Comparison of ENCODE assay signal across 11 mouse cellular contexts in genomic region chr7:27489270-27489869, GRCm38 (mm10). TPM values are rescaled to one million over a fixed set of nuclear protein-coding genes. Genes with fewer than 3 reads are reported as not detected.
A peak's percentile ranks its signal among the peaks of the same experiment; 100 is the strongest.
DNase-seq lines count a peak whose midpoint lies in the region; ATAC-seq and TF ChIP-seq lines count a peak whose summit lies in the region.
"Had no signal": no experiment of that assay in that cellular context is flagged by ENCODE, and none has a peak within 500 bp of the region (broad histone marks: within the 10 kb centered on the region; RNA-seq: fewer than 3 reads in every experiment).

No protein-coding gene starts in this region.

- H3K27ac ChIP-seq in kidney, postnatal 0 days: peak overlapping the region; percentile 94
- H3K27ac ChIP-seq in MEL (ENCODE audit: control insufficient read depth, low read depth, low read length): peak overlapping the region; percentile 73; the same call in 1 of the 2 replicates
- H3K27ac ChIP-seq in liver, embryonic 12.5 days: peak overlapping the region; percentile 96

- H3K4me3 ChIP-seq in kidney, postnatal 0 days (replicated peaks; ENCODE audit: low read depth, low read length): no peak overlapping the region
- H3K4me3 ChIP-seq in MEL (ENCODE audit: control insufficient read depth in 1 of 2, insufficient read depth in 1 of 2, low read depth in 2 of 2, low read length in 2 of 2): no peak overlapping the region
- H3K4me3 ChIP-seq in liver, embryonic 12.5 days: no peak overlapping the region

- no peak for TF ChIP-seq RAD21 in MEL (IDR thresholded peaks at IDR 0.05; ENCODE audit: low read depth, low read length)

- H3K36me3 ChIP-seq in kidney, postnatal 0 days (ENCODE audit: insufficient read depth, low read length): 0 out of 2 replicates have a peak, but pooled peaks cover 5% of the 10 kb centered on the region
- peaks cover 0 to 27% of the 10 kb centered on the region in 2 experiments; a peak in 2 of 4 replicates for H3K36me3 ChIP-seq in MEL (ENCODE audit: control insufficient read depth in 1 of 2, insufficient read depth in 2 of 2, low read length in 2 of 2)
- peaks cover 15% of the 10 kb centered on the region for H3K36me3 ChIP-seq in liver, embryonic 12.5 days

- no peaks in the 10 kb centered on the region for H3K9me3 ChIP-seq in kidney, postnatal 0 days (replicated peaks; ENCODE audit: low read length)
- no peaks in the 10 kb centered on the region for H3K9me3 ChIP-seq in MEL (replicated peaks; ENCODE audit: insufficient read depth, low read length)
- no peaks in the 10 kb centered on the region for H3K9me3 ChIP-seq in liver, embryonic 12.5 days (replicated peaks)

- 90% methylated on average over 25 of the region's 25 CpGs for whole genome bisulfite sequencing in kidney, postnatal 0 days
- WGBS in liver, embryonic 12.5 days (ENCODE audit: insufficient replicate concordance): 90% methylated on average over 25 of the region's 25 CpGs

- TF ChIP-seq CTCF in kidney, postnatal 0 days (IDR thresholded peaks at IDR 0.05; ENCODE audit: low read depth): no peak
- TF ChIP-seq CTCF in MEL (IDR thresholded peaks at IDR 0.05 in 2 of 3, conservative IDR thresholded peaks at IDR 0.05 in 1 of 3; ENCODE audit: control insufficient read depth in 1 of 3, insufficient read depth in 1 of 3, low read depth in 2 of 3, low read length in 3 of 3, poor library complexity in 1 of 3, severe bottlenecking in 1 of 3): no peak

- no peaks in the 10 kb centered on the region for H3K27me3 ChIP-seq in kidney, postnatal 0 days (ENCODE audit: insufficient read depth, low read length)
- no peaks in the 10 kb centered on the region for H3K27me3 ChIP-seq in MEL (ENCODE audit: control insufficient read depth in 1 of 2, insufficient read depth in 2 of 2, low read length in 2 of 2)
- no peaks in the 10 kb centered on the region for H3K27me3 ChIP-seq in liver, embryonic 12.5 days (replicated peaks)

- DNase-seq in cerebellum, adult 9-11 months: peak; percentile 74
- DNase-seq in cerebellum, adult 8-10 months: no peak
- no peak for DNase-seq in kidney, postnatal 0 days (ENCODE audit: low spot score)
- no peak for DNase-seq in kidney, adult 9 months
- no peak for DNase-seq in MEL (ENCODE audit: low read depth, low spot score)
- no peak for DNase-seq in urinary bladder, postnatal 10 days (ENCODE audit: low spot score)
- DNase-seq in yolk sac, embryonic 10.5 days (ENCODE audit: low spot score): no peak
- DNase-seq: adrenal gland, postnatal 14 days; spleen, adult 18-20 months had no signal

- no peak for ATAC-seq in kidney, postnatal 0 days (replicated peaks; ENCODE audit: low FRiP score, low read depth)
- no peak for ATAC-seq in liver, embryonic 12.5 days

- H3K79me2 ChIP-seq in MEL (ENCODE audit: control insufficient read depth, insufficient read depth, low read length, poor library complexity): peaks cover 11% of the 10 kb centered on the region

- no peak overlapping the region for H3K9ac ChIP-seq in kidney, postnatal 0 days (ENCODE audit: low read depth, low read length)
- H3K9ac ChIP-seq in MEL (ENCODE audit: control insufficient read depth, low read depth, low read length, poor library complexity, severe bottlenecking): no peak overlapping the region
- H3K9ac ChIP-seq in liver, embryonic 12.5 days: peak overlapping the region; percentile 76

- peak overlapping the region; percentile 13; the same call in 1 of the 2 replicates for H3K4me2 ChIP-seq in kidney, postnatal 0 days (ENCODE audit: low read length)
- peak overlapping the region; percentile 94 for H3K4me2 ChIP-seq in liver, embryonic 12.5 days

- peaks cover 18% of the 10 kb centered on the region for H3K4me1 ChIP-seq in kidney, postnatal 0 days (replicated peaks; ENCODE audit: insufficient read depth, low read length)
- peaks cover 13 to 26% of the 10 kb centered on the region in 2 experiments for H3K4me1 ChIP-seq in MEL (ENCODE audit: control insufficient read depth in 1 of 2, insufficient read depth in 2 of 2, low read length in 2 of 2)
- peaks cover 80% of the 10 kb centered on the region for H3K4me1 ChIP-seq in liver, embryonic 12.5 days

- no peak for TF ChIP-seq EP300 in MEL (IDR thresholded peaks at IDR 0.05; ENCODE audit: low read depth in 1 of 2, low read length in 2 of 2)

- TF ChIP-seq POLR2A in MEL (IDR thresholded peaks at IDR 0.05; ENCODE audit: control insufficient read depth in 1 of 2, insufficient read depth in 1 of 2, low read depth in 1 of 2, low read length in 2 of 2, poor library complexity in 1 of 2): no peak

TF ChIP-seq in MEL, 35 proteins besides CTCF, POLR2A, EP300 and RAD21:
- TF ChIP-seq NELFE (IDR thresholded peaks at IDR 0.05; ENCODE audit: low read depth, low read length): no peak
- no peak for TF ChIP-seq GATA1 (IDR thresholded peaks at IDR 0.05; ENCODE audit: low read depth, low read length)
- TF ChIP-seq CHD2 (IDR thresholded peaks at IDR 0.05; ENCODE audit: low read length): no peak
- no peak for TF ChIP-seq HCFC1 (IDR thresholded peaks at IDR 0.05; ENCODE audit: low read depth, low read length)
- TF ChIP-seq TCF12 (IDR thresholded peaks at IDR 0.05; ENCODE audit: low read depth, low read length): no peak
- no peak for TF ChIP-seq SIN3A (IDR thresholded peaks at IDR 0.05; ENCODE audit: low read length)
- TF ChIP-seq POLR2AphosphoS2 (IDR thresholded peaks at IDR 0.05; ENCODE audit: low read length): no peak
- no peak for TF ChIP-seq E2F4 (IDR thresholded peaks at IDR 0.05; ENCODE audit: borderline replicate concordance, low read depth, low read length)
- no peak for TF ChIP-seq MAX (IDR thresholded peaks at IDR 0.05; ENCODE audit: low read length)
- TF ChIP-seq MAFK (IDR thresholded peaks at IDR 0.05; ENCODE audit: borderline replicate concordance, low read depth, low read length): no peak
- TF ChIP-seq TBP (IDR thresholded peaks at IDR 0.05; ENCODE audit: low read depth, low read length): no peak
- TF ChIP-seq ZNF384 (IDR thresholded peaks at IDR 0.05; ENCODE audit: low read depth, low read length): no peak
- TF ChIP-seq ZKSCAN1 (IDR thresholded peaks at IDR 0.05; ENCODE audit: low read depth, low read length): no peak
- TF ChIP-seq TAL1 (IDR thresholded peaks at IDR 0.05; ENCODE audit: low read length): no peak
- no peak for TF ChIP-seq ELF1 (IDR thresholded peaks at IDR 0.05; ENCODE audit: low read depth, low read length)
- no peak for TF ChIP-seq CHD1 (IDR thresholded peaks at IDR 0.05; ENCODE audit: low read depth, low read length)
TF ChIP-seq in MEL: peak in this region for 0.

RNA-seq across cellular contexts. Expression of gene Sertad1, which starts 2.7 kb away (rescaled TPM):
- 41.6 and 44.3 TPM in 2 replicates for polyA plus RNA-seq in kidney, postnatal 0 days (2015; fragmentation: Nextera tagmentation; extraction: Ambion mirVana)
- total RNA-seq in MEL (2012; rRNA removed): 9.9 and 12.4 TPM in 2 replicates
- polyA plus RNA-seq in MEL (2012; ENCODE audit: insufficient read depth in 1 of 2, insufficient read length in 2 of 2, low read depth in 1 of 2, low replicate concordance in 2 of 2, missing spikeins in 1 of 2): 10 to 100 TPM in 1 of 2 experiments, not detected in 1; 10.6 TPM
- 19.5 and 20.9 TPM in 2 replicates for polyA plus RNA-seq in liver, embryonic 12.5 days (2016; fragmentation: Nextera tagmentation; extraction: Ambion mirVana)

RNA-seq across cellular contexts. Expression of gene Prx, which starts 9.8 kb away (rescaled TPM):
- 4.1 and 4.7 TPM in 2 replicates for polyA plus RNA-seq in kidney, postnatal 0 days (2015; fragmentation: Nextera tagmentation; extraction: Ambion mirVana)
- total RNA-seq in MEL (2012; rRNA removed): 0.39 TPM in 2 replicates
- 1 to 10 TPM in 1 of 2 experiments, not detected in 1; 1.4 TPM for polyA plus RNA-seq in MEL (2012; ENCODE audit: insufficient read depth in 1 of 2, insufficient read length in 2 of 2, low read depth in 1 of 2, low replicate concordance in 2 of 2, missing spikeins in 1 of 2)
- polyA plus RNA-seq in liver, embryonic 12.5 days (2016; fragmentation: Nextera tagmentation; extraction: Ambion mirVana): 0.91 and 1.2 TPM in 2 replicates

RNA-seq across cellular contexts. Expression of gene Sertad3, which starts 15.8 kb away (rescaled TPM):
- polyA plus RNA-seq in kidney, postnatal 0 days (2015; fragmentation: Nextera tagmentation; extraction: Ambion mirVana): 24.0 and 25.3 TPM in 2 replicates
- 2.0 and 2.4 TPM in 2 replicates for total RNA-seq in MEL (2012; rRNA removed)
- polyA plus RNA-seq in MEL (2012; ENCODE audit: insufficient read depth in 1 of 2, insufficient read length in 2 of 2, low read depth in 1 of 2, low replicate concordance in 2 of 2, missing spikeins in 1 of 2): 1 to 10 TPM in 1 of 2 experiments, not detected in 1; 6.7 TPM
- 24.6 and 26.3 TPM in 2 replicates for polyA plus RNA-seq in liver, embryonic 12.5 days (2016; fragmentation: Nextera tagmentation; extraction: Ambion mirVana)

RNA-seq across cellular contexts. Expression of gene Hipk4, which starts 33.7 kb away (rescaled TPM):
- 0.45 and 0.57 TPM in 2 replicates for polyA plus RNA-seq in kidney, postnatal 0 days (2015; fragmentation: Nextera tagmentation; extraction: Ambion mirVana)
- not detected in 2 replicates for total RNA-seq in MEL (2012; rRNA removed)
- under 1 TPM in 1 of 2 experiments, not detected in 1; 0.26 TPM for polyA plus RNA-seq in MEL (2012; ENCODE audit: insufficient read depth in 1 of 2, insufficient read length in 2 of 2, low read depth in 1 of 2, low replicate concordance in 2 of 2, missing spikeins in 1 of 2)
- polyA plus RNA-seq in liver, embryonic 12.5 days (2016; fragmentation: Nextera tagmentation; extraction: Ambion mirVana): 0.17 and 0.23 TPM in 2 replicates
- total RNA-seq: left cerebral cortex, postnatal 14 days had no signal

RNA-seq across cellular contexts. Expression of gene Blvrb, which starts 41.6 kb away (rescaled TPM):
- 33.4 and 40.1 TPM in 2 replicates for polyA plus RNA-seq in kidney, postnatal 0 days (2015; fragmentation: Nextera tagmentation; extraction: Ambion mirVana)
- total RNA-seq in MEL (2012; rRNA removed): 183 and 245 TPM in 2 replicates
- polyA plus RNA-seq in MEL (2012; ENCODE audit: insufficient read depth in 1 of 2, insufficient read length in 2 of 2, low read depth in 1 of 2, low replicate concordance in 2 of 2, missing spikeins in 1 of 2): 100 to 1,000 TPM in 1 of 2 experiments, not detected in 1; 210 TPM
- polyA plus RNA-seq in liver, embryonic 12.5 days (2016; fragmentation: Nextera tagmentation; extraction: Ambion mirVana): 895 and 897 TPM in 2 replicates
